Mouse (Mus musculus) C2C12 (cell line): Measurements from ENCODE around the gene Cxcl17.

Experiments
- CEBPB ChIP-seq: IDR thresholded peaks from one replicate; pipeline ENCODE4 v1.6.1; 2011; ENCODE audit warnings: low read depth, mild to moderate bottlenecking, control low read depth, moderate library complexity
- CTCF ChIP-seq: IDR thresholded peaks from one replicate; pipeline ENCODE4 v1.5.1; 2011; ENCODE audit not compliant: control insufficient read depth, insufficient read depth, insufficient read length
- MAX ChIP-seq: IDR thresholded peaks from one replicate; pipeline ENCODE4 v1.6.1; 2011; ENCODE audit warnings: mild to moderate bottlenecking, control low read depth
- MYOD1 ChIP-seq: IDR thresholded peaks from one replicate; pipeline ENCODE4 v1.6.1; 2011; ENCODE audit warnings: low read depth; ENCODE audit not compliant: control insufficient read depth, insufficient read length
- MYOG ChIP-seq: IDR thresholded peaks from one replicate; pipeline ENCODE4 v1.6.1; 2011; ENCODE audit not compliant: control insufficient read depth, insufficient read length; ENCODE audit errors: extremely low read depth
- USF1 ChIP-seq: IDR thresholded peaks from one replicate; pipeline ENCODE4 v1.6.1; 2011; ENCODE audit warnings: low read depth, mild to moderate bottlenecking, control low read depth, moderate library complexity

DNA sequence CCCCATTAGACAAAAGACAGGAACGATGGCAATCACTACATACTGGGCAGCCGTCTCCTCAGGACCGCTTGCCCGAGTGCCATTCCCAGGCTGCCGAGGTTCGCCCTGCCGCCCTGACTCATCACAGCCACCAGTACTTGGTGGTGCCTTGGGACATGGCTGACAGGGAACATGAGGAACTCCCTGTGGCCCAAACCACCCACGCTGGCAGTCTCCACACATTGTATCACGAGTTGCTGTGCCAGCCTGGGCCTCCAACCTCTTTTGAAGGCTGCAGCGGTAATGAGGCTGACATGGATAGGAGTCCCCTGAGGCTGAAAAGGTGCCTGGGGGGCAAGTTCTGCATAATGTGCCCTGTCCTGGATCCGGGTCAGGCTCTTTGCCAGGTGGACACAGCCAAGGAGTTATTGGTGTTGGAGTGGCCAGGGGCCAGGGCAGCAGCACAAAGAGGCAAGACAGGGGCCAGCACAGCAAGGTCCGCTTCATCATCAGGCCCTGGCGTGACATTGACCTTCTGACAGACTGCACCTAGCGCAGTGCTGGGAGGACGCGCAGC, 9.7 kb upstream of the Cxcl17 start:
- TF ChIP-seq CTCF (no peak), MYOD1 (no peak), CEBPB (no peak), USF1 (no peak), MAX (no peak), MYOG (no peak)
